Mouse (Mus musculus) embryonic facial prominence, embryonic 14.5 days (tissue): ENCODE data around the gene Zfp580. TPM values are rescaled to one million over a fixed set of nuclear protein-coding genes. Genes with fewer than 3 reads are reported as not detected.
"Not testable (repeated sequence)": the region's sequence is repeated elsewhere in the genome, so short reads cannot be mapped to it uniquely, and the experiment has no call there.

Experiments used
- ATAC-seq: fragments of 200-750 bp; cut with Nextera tagmentation; 2 replicates; pipeline ENCODE4 v1.8.0; 2017; ENCODE audit warnings: low read depth, moderate number of reproducible peaks, moderate TSS enrichment
- DNase-seq: peaks from one replicate; pipeline ENCODE4 v3.0.0-alpha.2; 2015; ENCODE audit warnings: low spot score
- H3K27ac ChIP-seq: fragments of 300-500 bp; sonication (generic); replicated peaks from 2 replicates; pipeline ENCODE4 v1.5.1; 2014; ENCODE audit warnings: low read depth, mild to moderate bottlenecking, low read length, moderate library complexity
- H3K27me3 ChIP-seq: fragments of 300-500 bp; sonication (generic); replicated peaks from 2 replicates; pipeline ENCODE4 v1.6.1; 2014; ENCODE audit warnings: low read length; ENCODE audit not compliant: control insufficient read depth, insufficient read depth
- H3K36me3 ChIP-seq: fragments of 300-500 bp; sonication (generic); 2 replicates; pipeline ENCODE4 v1.6.1; 2014; ENCODE audit warnings: low read length, mixed read lengths; ENCODE audit not compliant: control insufficient read depth, insufficient read depth
- H3K4me1 ChIP-seq: fragments of 300-500 bp; sonication (generic); 2 replicates; pipeline ENCODE4 v1.6.1; 2014; ENCODE audit warnings: antibody characterized with exemption, low read length; ENCODE audit not compliant: control insufficient read depth, insufficient read depth
- H3K4me2 ChIP-seq: fragments of 300-500 bp; sonication (generic); 2 replicates; pipeline ENCODE4 v1.6.1; 2014; ENCODE audit warnings: low read depth, mild to moderate bottlenecking, low read length, moderate library complexity, mixed read lengths
- H3K4me3 ChIP-seq: fragments of 300-500 bp; sonication (generic); 2 replicates; pipeline ENCODE4 v1.5.1; 2014; ENCODE audit warnings: low read depth, mild to moderate bottlenecking, low read length
- H3K9ac ChIP-seq: fragments of 300-500 bp; sonication (generic); 2 replicates; pipeline ENCODE4 v1.6.1; 2014; ENCODE audit warnings: low read depth, mild to moderate bottlenecking, low read length, moderate library complexity, mixed read lengths
- H3K9me3 ChIP-seq: fragments of 300-500 bp; sonication (generic); 2 replicates; pipeline ENCODE4 v1.6.1; 2016; ENCODE audit warnings: low read length; ENCODE audit not compliant: control insufficient read depth
- WGBS: fragments of 180-500 bp; shearing (Covaris S2); extraction: QIAGEN DNeasy Blood & Tissue Kit; methylation state at CpG from one replicate; pipeline ENCODE4 v1.1.7; 2014; 5-methylcytosine and 5-hydroxymethylcytosine counted together
- polyA plus RNA-seq: library from polyadenylated mRNA; unstranded; fragments of >200 nt; fragmentation: Nextera tagmentation; extraction: Ambion mirVana; gene quantifications from 2 replicates; pipeline ENCODE4 v1.2.1, GENCODE M21; 2014

Zfp580 gene
- polyA plus RNA-seq, 1 experiment from 2014 or later: 34.9 TPM

GRCm38 (mm10) chr7:5016920-5017319 is 34.4 kb upstream of the Zfp580 start:
- no peaks in the 10 kb centered on the region for H3K27me3 ChIP-seq
- 93% methylated on average over 2 of the region's 2 CpGs for WGBS

DNA sequence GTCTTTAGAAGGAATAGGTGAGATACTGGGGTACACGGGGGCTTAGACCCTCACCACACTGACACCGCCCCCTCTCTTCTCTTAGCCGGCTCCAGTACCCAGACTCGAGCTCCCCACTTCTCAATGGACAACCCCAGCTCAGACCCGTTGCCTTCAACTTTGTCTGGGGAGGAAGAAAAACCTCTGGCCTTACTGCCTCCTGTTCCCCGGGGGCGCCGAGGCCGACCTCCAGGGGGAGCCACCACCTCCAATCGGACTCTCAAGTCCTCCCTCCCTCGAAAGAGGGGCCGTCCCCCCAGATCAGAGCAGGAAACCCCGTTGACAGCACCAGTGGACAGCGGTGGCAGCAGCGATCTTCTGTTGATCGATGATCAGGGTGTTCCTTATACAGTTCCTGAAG is 34.0 kb upstream of the Zfp580 start:
- Histone ChIP-seq H3K4me3 (no peak overlapping the region), H3K4me2 (no peak overlapping the region), H3K27ac (no peak overlapping the region), H3K27me3 (no peaks in the 10 kb centered on the region), H3K36me3 (peaks cover 19% of the 10 kb centered on the region), H3K9me3 (no peaks in the 10 kb centered on the region), H3K4me1 (peaks cover 12% of the 10 kb centered on the region), H3K9ac (no peak overlapping the region)
- DNase-seq (no peak), ATAC-seq (no peak)
- 90% methylated on average over 16 of the region's 16 CpGs for WGBS

More at GRCm38 (mm10) chr7:5016920-5017319, 34.4 kb upstream of the Zfp580 start:
- no peak overlapping the region for H3K27ac ChIP-seq
- DNase-seq (no peak), ATAC-seq (no peak)
- H3K4me1 ChIP-seq: peaks cover 12% of the 10 kb centered on the region
- H3K4me2 ChIP-seq: no peak overlapping the region
- H3K9ac ChIP-seq: no peak overlapping the region
- peaks cover 19% of the 10 kb centered on the region for H3K36me3 ChIP-seq
- H3K4me3 ChIP-seq: no peak overlapping the region
- H3K9me3 ChIP-seq: no peaks in the 10 kb centered on the region

DNA sequence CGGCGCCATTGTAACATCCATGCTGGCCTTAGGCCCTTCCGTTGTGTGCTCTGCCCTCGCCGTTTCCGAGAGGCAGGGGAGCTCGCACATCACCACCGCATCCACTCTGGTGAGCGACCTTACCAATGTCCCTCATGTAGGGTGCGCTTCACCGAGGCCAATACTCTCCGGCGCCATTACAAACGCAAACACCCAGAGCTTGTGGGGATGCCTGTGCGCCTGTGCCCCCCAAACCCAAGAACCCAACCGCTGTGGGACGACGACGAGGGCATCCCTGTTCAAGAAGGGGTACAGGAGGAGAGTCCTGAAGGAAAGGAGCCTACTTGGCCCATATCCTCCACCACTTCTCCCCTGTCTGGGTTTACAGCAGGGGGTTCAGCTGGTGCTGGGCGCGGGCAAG is 33.4 kb upstream of the Zfp580 start:
- Histone ChIP-seq H3K36me3 (peaks cover 20% of the 10 kb centered on the region), H3K4me3 (no peak overlapping the region), H3K9me3 (no peaks in the 10 kb centered on the region), H3K9ac (no peak overlapping the region), H3K4me1 (peaks cover 12% of the 10 kb centered on the region), H3K27me3 (no peaks in the 10 kb centered on the region), H3K4me2 (no peak overlapping the region), H3K27ac (no peak overlapping the region)
- 99% methylated on average over 21 of the region's 21 CpGs for WGBS
- DNase-seq (no peak), ATAC-seq (no peak)

- not testable (repeated sequence) for ATAC-seq, H3K27me3 ChIP-seq, DNase-seq, H3K9me3 ChIP-seq
- peak overlapping the region; percentile 93 for H3K27ac ChIP-seq
- H3K4me2 ChIP-seq: peak overlapping the region; percentile 84
- H3K36me3 ChIP-seq: peaks cover 36% of the 10 kb centered on the region
- H3K9ac ChIP-seq: peak overlapping the region; percentile 94
- 28% methylated on average over 8 of the region's 8 CpGs for WGBS
- H3K4me3 ChIP-seq: peak overlapping the region; percentile 92
- peaks cover 12% of the 10 kb centered on the region for H3K4me1 ChIP-seq
Observed at GRCm38 (mm10) chr7:5019576-5019975, 31.8 kb upstream of the Zfp580 start.

- peaks cover 12% of the 10 kb centered on the region for H3K4me1 ChIP-seq
- ATAC-seq (peak; percentile 93), DNase-seq (peak; percentile 99)
- H3K9me3 ChIP-seq: no peaks in the 10 kb centered on the region
- H3K4me2 ChIP-seq: peak within 1 kb of the TSS; percentile 84
- H3K4me3 ChIP-seq: peak within 1 kb of the TSS; percentile 92
- peak within 1 kb of the TSS; percentile 93 for H3K27ac ChIP-seq
- 0% methylated on average over 35 of the region's 49 CpGs for WGBS
- peak within 1 kb of the TSS; percentile 94 for H3K9ac ChIP-seq
- H3K27me3 ChIP-seq: no peaks in the 10 kb centered on the region
- peaks cover 42% of the 10 kb centered on the region for H3K36me3 ChIP-seq
Observed at GRCm38 (mm10) chr7:5020000-5020681, 31.2 kb upstream of the Zfp580 start, which contains the start of the genes Zfp865 and Ccdc106. Gene Zfp865 (plus strand): TSS chr7:5020376. Gene Ccdc106 (plus strand): TSS chr7:5020553.

- DNase-seq (no peak), ATAC-seq (peak; percentile 10; the same call in 1 of the 2 replicates)
- 0% methylated on average over 9 of the region's 15 CpGs for WGBS
- H3K27me3 ChIP-seq: no peaks in the 10 kb centered on the region
- H3K4me2 ChIP-seq: peak overlapping the region; percentile 84
- peak overlapping the region; percentile 93 for H3K27ac ChIP-seq
- peaks cover 47% of the 10 kb centered on the region for H3K36me3 ChIP-seq
- H3K9ac ChIP-seq: peak overlapping the region; percentile 94
- H3K4me3 ChIP-seq: peak overlapping the region; percentile 92
- H3K4me1 ChIP-seq: peaks cover 12% of the 10 kb centered on the region
- H3K9me3 ChIP-seq: no peaks in the 10 kb centered on the region
Observed at GRCm38 (mm10) chr7:5020685-5021084, 30.7 kb upstream of the Zfp580 start.

GRCm38 (mm10) chr7:5021197-5021596 is 30.1 kb upstream of the Zfp580 start:
- Histone ChIP-seq H3K9ac (peak overlapping the region; percentile 94), H3K4me3 (peak overlapping the region; percentile 92), H3K27me3 (no peaks in the 10 kb centered on the region), H3K9me3 (no peaks in the 10 kb centered on the region), H3K4me1 (peaks cover 8% of the 10 kb centered on the region; the same call in 1 of the 2 replicates), H3K27ac (peak overlapping the region; percentile 93), H3K36me3 (peaks cover 50% of the 10 kb centered on the region), H3K4me2 (peak overlapping the region; percentile 84)
- DNase-seq (no peak), ATAC-seq (no peak)
- 46% methylated on average over 5 of the region's 5 CpGs for WGBS

- 97% methylated on average over 22 of the region's 22 CpGs for WGBS
- Histone ChIP-seq H3K9ac (no peak overlapping the region), H3K9me3 (peaks cover 38% of the 10 kb centered on the region), H3K4me3 (no peak overlapping the region), H3K4me1 (no peaks in the 10 kb centered on the region), H3K36me3 (peaks cover 95% of the 10 kb centered on the region), H3K4me2 (no peak overlapping the region), H3K27me3 (no peaks in the 10 kb centered on the region), H3K27ac (no peak overlapping the region)
- DNase-seq (no peak), ATAC-seq (no peak)
Observed at GRCm38 (mm10) chr7:5029543-5029942, 21.8 kb upstream of the Zfp580 start.

DNA sequence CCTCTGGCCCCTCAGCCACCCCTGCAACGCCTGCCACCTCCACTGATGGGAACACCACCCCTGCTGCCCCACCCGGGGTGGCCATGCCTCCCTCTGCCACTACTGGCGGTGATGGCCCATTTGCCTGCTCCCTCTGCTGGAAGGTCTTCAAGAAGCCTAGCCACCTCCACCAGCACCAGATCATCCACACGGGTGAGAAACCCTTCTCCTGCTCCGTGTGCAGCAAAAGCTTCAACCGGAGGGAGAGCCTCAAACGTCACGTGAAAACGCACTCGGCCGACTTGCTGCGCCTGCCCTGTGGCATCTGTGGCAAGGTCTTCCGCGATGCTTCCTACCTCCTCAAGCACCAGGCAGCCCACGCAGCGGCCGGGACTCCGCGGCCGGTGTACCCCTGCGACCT is 21.4 kb upstream of the Zfp580 start:
- peaks cover 95% of the 10 kb centered on the region for H3K36me3 ChIP-seq
- H3K4me3 ChIP-seq: no peak overlapping the region; the same call in 1 of the 2 replicates
- 94% methylated on average over 17 of the region's 21 CpGs for WGBS

More for the DNA sequence above, 21.4 kb upstream of the Zfp580 start:
- H3K9ac ChIP-seq: no peak overlapping the region
- H3K27ac ChIP-seq: no peak overlapping the region
- ATAC-seq (no peak), DNase-seq (no peak)
- peaks cover 38% of the 10 kb centered on the region for H3K9me3 ChIP-seq
- H3K27me3 ChIP-seq: no peaks in the 10 kb centered on the region
- H3K4me2 ChIP-seq: no peak overlapping the region
- no peaks in the 10 kb centered on the region for H3K4me1 ChIP-seq
